Mouse (Mus musculus): Measurements from ENCODE around the gene Rin1. TPM values are rescaled to one million over a fixed set of nuclear protein-coding genes. Genes with fewer than 3 reads are reported as not detected.

Rin1 gene
- polyA plus RNA-seq, 1 experiment from 2014 or later: 0.17 TPM

- peak overlapping the region; percentile 85 for H3K4me2 ChIP-seq
- no peak for ATAC-seq (ENCODE audit: insufficient read depth)
Measured at GRCm38 (mm10) chr19:5097521-5098362, 47.5 kb downstream of the Rin1 start.

DNA sequence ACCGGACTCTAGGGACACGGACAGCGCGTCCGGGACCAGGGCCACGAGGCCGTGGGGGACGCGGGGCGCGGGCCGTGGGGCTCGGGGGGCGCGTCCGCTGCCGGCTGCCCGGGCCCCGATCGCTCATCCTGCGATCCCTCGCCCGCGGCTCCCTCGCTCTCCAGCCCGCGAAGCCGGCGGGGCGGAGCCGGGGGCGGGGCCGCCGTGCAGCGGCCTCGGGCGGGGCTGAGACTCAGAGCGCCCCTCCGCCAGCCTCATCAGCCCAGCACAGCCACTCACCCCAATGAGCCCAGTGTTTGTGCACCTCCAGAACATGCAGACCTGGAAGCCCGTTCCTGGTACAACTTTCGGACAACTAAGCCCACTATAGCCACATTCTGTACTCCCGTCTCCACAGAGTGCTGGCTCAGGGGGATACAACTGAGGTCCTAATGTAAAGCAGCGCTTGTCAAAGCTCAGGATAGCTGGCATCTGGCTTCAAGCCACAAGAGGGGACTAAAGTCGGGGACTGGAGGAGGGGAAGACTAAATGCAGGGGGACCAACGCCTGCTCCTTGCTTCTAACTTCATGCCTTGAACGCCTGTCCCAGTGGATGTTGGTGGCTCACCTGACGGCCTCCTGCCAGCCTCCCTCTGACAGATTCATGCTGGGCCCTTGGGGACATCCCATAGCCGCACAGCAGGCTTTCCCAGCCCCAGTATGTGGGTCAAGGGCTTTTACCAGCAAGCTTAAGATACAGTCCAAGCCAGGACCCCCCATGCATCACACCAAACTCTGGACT lies 48.3 kb downstream of the Rin1 start, which contains the start of gene Cnih2:
Gene Cnih2 (minus strand): TSS at position 159 of the 781 bp plus-strand sequence.
- peaks cover 39% of the 10 kb centered on the region for H3K4me1 ChIP-seq (replicated peaks)

More at GRCm38 (mm10) chr19:5097521-5098362, 47.5 kb downstream of the Rin1 start:
- peak overlapping the region; percentile 49 for H3K4me3 ChIP-seq (replicated peaks)
- H3K36me3 ChIP-seq (replicated peaks): peaks cover 37% of the 10 kb centered on the region
- no peak overlapping the region for H3K27ac ChIP-seq (replicated peaks)
- peaks cover 41% of the 10 kb centered on the region for H3K4me1 ChIP-seq (replicated peaks)
- peaks cover 36% of the 10 kb centered on the region for H3K27me3 ChIP-seq
- H3K9ac ChIP-seq: peak overlapping the region; percentile 42; the same call in 1 of the 2 replicates
- no peaks in the 10 kb centered on the region for H3K9me3 ChIP-seq (replicated peaks)
- 10% methylated on average over 30 of the region's 31 CpGs for WGBS (ENCODE audit: insufficient replicate concordance)

GRCm38 (mm10) chr19:5106074-5106473 lies 55.8 kb downstream of the Rin1 start:
- peak overlapping the region; percentile 86 for H3K4me3 ChIP-seq (replicated peaks)
- H3K9me3 ChIP-seq (replicated peaks): no peaks in the 10 kb centered on the region
- H3K9ac ChIP-seq: peak overlapping the region; percentile 87
- peak overlapping the region; percentile 95 for H3K4me2 ChIP-seq
- peaks cover 44% of the 10 kb centered on the region for H3K4me1 ChIP-seq (replicated peaks)
- peak overlapping the region; percentile 89 for H3K27ac ChIP-seq (replicated peaks)
- no peak for ATAC-seq (ENCODE audit: insufficient read depth)
- H3K36me3 ChIP-seq (replicated peaks): peaks cover 41% of the 10 kb centered on the region
- WGBS (ENCODE audit: insufficient replicate concordance): 4% methylated on average over 9 of the region's 9 CpGs
- no peaks in the 10 kb centered on the region for H3K27me3 ChIP-seq

More for the DNA sequence above, 48.3 kb downstream of the Rin1 start, which contains the start of gene Cnih2:
- H3K27me3 ChIP-seq: peaks cover 36% of the 10 kb centered on the region
- H3K9me3 ChIP-seq (replicated peaks): no peaks in the 10 kb centered on the region
- no peak within 1 kb of the TSS for H3K27ac ChIP-seq (replicated peaks)
- H3K4me3 ChIP-seq (replicated peaks): peak within 1 kb of the TSS; percentile 49
- H3K36me3 ChIP-seq (replicated peaks): peaks cover 45% of the 10 kb centered on the region
- peak within 1 kb of the TSS; percentile 85 for H3K4me2 ChIP-seq
- ATAC-seq (ENCODE audit: insufficient read depth): peak; percentile 58; the same call in 1 of the 2 replicates
- WGBS (ENCODE audit: insufficient replicate concordance): 7% methylated on average over 44 of the region's 48 CpGs
- H3K9ac ChIP-seq: peak within 1 kb of the TSS; percentile 42; the same call in 1 of the 2 replicates

Other genes with a start within 250 kb of the Rin1 start
- gene Gm21992, start 238.9 kb upstream of the Rin1 start, polyA plus RNA-seq (2015; fragmentation: Nextera tagmentation; extraction: Ambion mirVana): 11.6 and 12.7 TPM in 2 replicates
- 37.5 and 41.4 TPM in 2 replicates for gene Rbm14, start 238.8 kb upstream of the Rin1 start, polyA plus RNA-seq (2015; fragmentation: Nextera tagmentation; extraction: Ambion mirVana)
- gene Ccs, start 211.1 kb upstream of the Rin1 start, polyA plus RNA-seq (2015; fragmentation: Nextera tagmentation; extraction: Ambion mirVana): 52.4 and 61.9 TPM in 2 replicates
- gene Ccdc87, start 211.1 kb upstream of the Rin1 start, polyA plus RNA-seq (2015; fragmentation: Nextera tagmentation; extraction: Ambion mirVana): not detected in 2 replicates
- 25.8 and 28.8 TPM in 2 replicates for gene Ctsf, start 195.4 kb upstream of the Rin1 start, polyA plus RNA-seq (2015; fragmentation: Nextera tagmentation; extraction: Ambion mirVana)
- 0.85 and 1.2 TPM in 2 replicates for gene Actn3, start 172.6 kb upstream of the Rin1 start, polyA plus RNA-seq (2015; fragmentation: Nextera tagmentation; extraction: Ambion mirVana)
- gene Zdhhc24, start 171.8 kb upstream of the Rin1 start, polyA plus RNA-seq (2015; fragmentation: Nextera tagmentation; extraction: Ambion mirVana): 9.7 and 10.9 TPM in 2 replicates
- 1.0 TPM in 2 replicates for gene Bbs1, start 143.9 kb upstream of the Rin1 start, polyA plus RNA-seq (2015; fragmentation: Nextera tagmentation; extraction: Ambion mirVana)
- gene Dpp3, start 122.2 kb upstream of the Rin1 start, polyA plus RNA-seq (2015; fragmentation: Nextera tagmentation; extraction: Ambion mirVana): 46.0 and 47.8 TPM in 2 replicates
- gene Peli3, start 107.4 kb upstream of the Rin1 start, polyA plus RNA-seq (2015; fragmentation: Nextera tagmentation; extraction: Ambion mirVana): 0.17 TPM in 2 replicates
- 38.1 and 42.8 TPM in 2 replicates for gene Mrpl11, start 88.3 kb upstream of the Rin1 start, polyA plus RNA-seq (2015; fragmentation: Nextera tagmentation; extraction: Ambion mirVana)
- not detected in 2 replicates for gene Npas4, start 60.2 kb upstream of the Rin1 start, polyA plus RNA-seq (2015; fragmentation: Nextera tagmentation; extraction: Ambion mirVana)
- 0.86 and 0.97 TPM in 2 replicates for gene Slc29a2, start 26.6 kb upstream of the Rin1 start, polyA plus RNA-seq (2015; fragmentation: Nextera tagmentation; extraction: Ambion mirVana)
- gene B4gat1, start 11.7 kb upstream of the Rin1 start, polyA plus RNA-seq (2015; fragmentation: Nextera tagmentation; extraction: Ambion mirVana): 8.9 TPM in 2 replicates
- gene AC124502.3, start 11.6 kb upstream of the Rin1 start, polyA plus RNA-seq (2015; fragmentation: Nextera tagmentation; extraction: Ambion mirVana): 0.36 and 0.54 TPM in 2 replicates
- 24.0 and 25.5 TPM in 2 replicates for gene Brms1, start 9.1 kb upstream of the Rin1 start, polyA plus RNA-seq (2015; fragmentation: Nextera tagmentation; extraction: Ambion mirVana)
- gene Cd248, start 17.6 kb downstream of the Rin1 start, polyA plus RNA-seq (2015; fragmentation: Nextera tagmentation; extraction: Ambion mirVana): 3.2 and 3.7 TPM in 2 replicates
- gene Tmem151a, start 35.0 kb downstream of the Rin1 start, polyA plus RNA-seq (2015; fragmentation: Nextera tagmentation; extraction: Ambion mirVana): 0.41 and 0.45 TPM in 2 replicates
- 49.4 and 55.3 TPM in 2 replicates for gene Yif1a, start 38.1 kb downstream of the Rin1 start, polyA plus RNA-seq (2015; fragmentation: Nextera tagmentation; extraction: Ambion mirVana)
- gene Cnih2, start 48.0 kb downstream of the Rin1 start, polyA plus RNA-seq (2015; fragmentation: Nextera tagmentation; extraction: Ambion mirVana): 0.68 and 0.83 TPM in 2 replicates
- gene Rab1b, start 56.6 kb downstream of the Rin1 start, polyA plus RNA-seq (2015; fragmentation: Nextera tagmentation; extraction: Ambion mirVana): 85.4 and 89.7 TPM in 2 replicates
- 1.7 and 2.7 TPM in 2 replicates for gene Klc2, start 68.1 kb downstream of the Rin1 start, polyA plus RNA-seq (2015; fragmentation: Nextera tagmentation; extraction: Ambion mirVana)
- gene Pacs1, start 222.6 kb downstream of the Rin1 start, polyA plus RNA-seq (2015; fragmentation: Nextera tagmentation; extraction: Ambion mirVana): 8.6 TPM in 2 replicates
- 113 and 114 TPM in 2 replicates for gene Sf3b2, start 245.0 kb downstream of the Rin1 start, polyA plus RNA-seq (2015; fragmentation: Nextera tagmentation; extraction: Ambion mirVana)
- 0.06 and 0.09 TPM in 2 replicates for gene Gal3st3, start 247.8 kb downstream of the Rin1 start, polyA plus RNA-seq (2015; fragmentation: Nextera tagmentation; extraction: Ambion mirVana)

Measured in liver, embryonic 15.5 days (tissue).